Mouse (Mus musculus) midbrain, embryonic 12.5 days (tissue): ENCODE results near the gene Ankrd12. TPM values are rescaled to one million over a fixed set of nuclear protein-coding genes. Genes with fewer than 3 reads are reported as not detected.

Source experiments
- ATAC-seq: fragments of 200-750 bp; cut with Nextera tagmentation; 2 replicates; pipeline ENCODE4 v1.8.0; 2017; ENCODE audit warnings: low read depth, moderate TSS enrichment, moderate library complexity; ENCODE audit not compliant: low FRiP score
- H3K27ac ChIP-seq: fragments of 300-500 bp; sonication (generic); replicated peaks from 2 replicates; pipeline ENCODE4 v1.5.1; 2016; ENCODE audit warnings: mild to moderate bottlenecking
- H3K27me3 ChIP-seq: fragments of 300-500 bp; sonication (generic); 2 replicates; pipeline ENCODE4 v1.6.1; 2016; ENCODE audit warnings: mild to moderate bottlenecking
- H3K36me3 ChIP-seq: fragments of 300-500 bp; sonication (generic); 2 replicates; pipeline ENCODE4 v1.6.1; 2016
- H3K4me1 ChIP-seq: fragments of 300-500 bp; sonication (generic); 2 replicates; pipeline ENCODE4 v1.6.1; 2016
- H3K4me2 ChIP-seq: fragments of 300-500 bp; sonication (generic); replicated peaks from 2 replicates; pipeline ENCODE4 v1.6.1; 2016; ENCODE audit warnings: mild to moderate bottlenecking, moderate library complexity
- H3K4me3 ChIP-seq: fragments of 300-500 bp; sonication (generic); 2 replicates; pipeline ENCODE4 v1.5.1; 2016; ENCODE audit warnings: mild to moderate bottlenecking
- H3K9ac ChIP-seq: fragments of 300-500 bp; sonication (generic); replicated peaks from 2 replicates; pipeline ENCODE4 v1.6.1; 2016; ENCODE audit warnings: mild to moderate bottlenecking, moderate library complexity
- H3K9me3 ChIP-seq: fragments of 300-500 bp; sonication (generic); 2 replicates; pipeline ENCODE4 v1.6.1; 2016; ENCODE audit warnings: mild to moderate bottlenecking
- WGBS: fragments of 180-500 bp; shearing (Covaris S2); methylation state at CpG from one replicate; pipeline ENCODE4 v1.1.7; 2016; 5-methylcytosine and 5-hydroxymethylcytosine counted together
- polyA plus RNA-seq: library from polyadenylated mRNA; unstranded; fragments of >200 nt; fragmentation: Nextera tagmentation; extraction: Ambion mirVana; gene quantifications from 2 replicates; pipeline ENCODE4 v1.2.1, GENCODE M21; 2016

Gene Ankrd12
- 52.4 and 67.3 TPM in 2 replicates for polyA plus RNA-seq

GRCm38 (mm10) chr17:66076934-66077333, at the start of gene Ankrd12:
TSS of gene Ankrd12 (minus strand) at chr17:66077089.
- H3K9ac ChIP-seq = peak within 1 kb of the TSS; percentile 92
- H3K4me2 ChIP-seq = peak within 1 kb of the TSS; percentile 88
- ATAC-seq = peak; percentile 97
- no peaks in the 10 kb centered on the region for H3K9me3 ChIP-seq
- H3K4me3 ChIP-seq = peak within 1 kb of the TSS; percentile 98
- H3K27me3 ChIP-seq = no peaks in the 10 kb centered on the region
- H3K36me3 ChIP-seq = peaks cover 23% of the 10 kb centered on the region
- under 1% methylated on average over 45 of the region's 53 CpGs for WGBS
- peak within 1 kb of the TSS; percentile 95 for H3K27ac ChIP-seq
- H3K4me1 ChIP-seq = peaks cover 11% of the 10 kb centered on the region

GRCm38 (mm10) chr17:66125211-66125610, 48.3 kb upstream of the Ankrd12 start:
- H3K36me3 ChIP-seq = peaks cover 36% of the 10 kb centered on the region
- H3K9ac ChIP-seq = no peak overlapping the region
- WGBS = 72% methylated on average over 5 of the region's 5 CpGs
- ATAC-seq = no peak
- no peak overlapping the region for H3K27ac ChIP-seq
- 0 out of 2 replicates have a peak overlapping the region, but pooled peaks have one; percentile 66 for H3K4me2 ChIP-seq
- no peaks in the 10 kb centered on the region for H3K27me3 ChIP-seq
- H3K4me1 ChIP-seq = peaks cover 17% of the 10 kb centered on the region
- no peak overlapping the region for H3K4me3 ChIP-seq
- no peaks in the 10 kb centered on the region for H3K9me3 ChIP-seq

- H3K9ac ChIP-seq = peak overlapping the region; percentile 63
- 1% methylated on average over 20 of the region's 20 CpGs for WGBS
- H3K9me3 ChIP-seq = no peaks in the 10 kb centered on the region
- H3K4me3 ChIP-seq = peak overlapping the region; percentile 68
- peak overlapping the region; percentile 68 for H3K27ac ChIP-seq
- H3K36me3 ChIP-seq = peaks cover 41% of the 10 kb centered on the region
- peak; percentile 21; the same call in 1 of the 2 replicates for ATAC-seq
- H3K4me2 ChIP-seq = peak overlapping the region; percentile 66
- peaks cover 17% of the 10 kb centered on the region for H3K4me1 ChIP-seq
- H3K27me3 ChIP-seq = no peaks in the 10 kb centered on the region
Measured at GRCm38 (mm10) chr17:66123816-66124610, 47.1 kb upstream of the Ankrd12 start.

GRCm38 (mm10) chr17:66123066-66123815, 46.4 kb upstream of the Ankrd12 start, which contains the start of gene Ddx11:
TSS of gene Ddx11 (plus strand) at chr17:66123520.
- H3K4me1 ChIP-seq = peaks cover 17% of the 10 kb centered on the region
- H3K36me3 ChIP-seq = peaks cover 42% of the 10 kb centered on the region
- peak within 1 kb of the TSS; percentile 68 for H3K4me3 ChIP-seq
- no peaks in the 10 kb centered on the region for H3K27me3 ChIP-seq
- 7% methylated on average over 45 of the region's 45 CpGs for WGBS
- ATAC-seq = peak; percentile 87
- peak within 1 kb of the TSS; percentile 68 for H3K27ac ChIP-seq
- H3K9ac ChIP-seq = peak within 1 kb of the TSS; percentile 63
- no peaks in the 10 kb centered on the region for H3K9me3 ChIP-seq
- peak within 1 kb of the TSS; percentile 66 for H3K4me2 ChIP-seq

- 79% methylated on average over 1 of the region's 1 CpGs for WGBS
- no peaks in the 10 kb centered on the region for H3K27me3 ChIP-seq
- H3K4me1 ChIP-seq = peaks cover 17% of the 10 kb centered on the region
- H3K36me3 ChIP-seq = peaks cover 47% of the 10 kb centered on the region
- H3K27ac ChIP-seq = no peak overlapping the region
- no peak overlapping the region for H3K4me3 ChIP-seq
- H3K9ac ChIP-seq = no peak overlapping the region
- H3K9me3 ChIP-seq = no peaks in the 10 kb centered on the region
- no peak for ATAC-seq
- no peak overlapping the region for H3K4me2 ChIP-seq
Measured at GRCm38 (mm10) chr17:66120701-66121100, 43.8 kb upstream of the Ankrd12 start.

GRCm38 (mm10) chr17:66118991-66119390, 42.1 kb upstream of the Ankrd12 start:
- peaks cover 64% of the 10 kb centered on the region for H3K36me3 ChIP-seq
- no peak overlapping the region for H3K4me3 ChIP-seq
- 93% methylated on average over 8 of the region's 8 CpGs for WGBS
- no peak overlapping the region for H3K9ac ChIP-seq
- ATAC-seq = no peak
- no peak overlapping the region for H3K27ac ChIP-seq
- H3K4me2 ChIP-seq = no peak overlapping the region
- H3K9me3 ChIP-seq = no peaks in the 10 kb centered on the region
- no peaks in the 10 kb centered on the region for H3K27me3 ChIP-seq
- peaks cover 2% of the 10 kb centered on the region for H3K4me1 ChIP-seq

GRCm38 (mm10) chr17:66112166-66112565, 35.3 kb upstream of the Ankrd12 start:
- Histone ChIP-seq H3K27me3 (no peaks in the 10 kb centered on the region), H3K36me3 (peaks cover 35% of the 10 kb centered on the region), H3K4me1 (peaks cover 11% of the 10 kb centered on the region), H3K4me3 (peak overlapping the region; percentile 89), H3K9me3 (no peaks in the 10 kb centered on the region), H3K9ac (peak overlapping the region; percentile 81), H3K27ac (no peak overlapping the region), H3K4me2 (peak overlapping the region; percentile 65)
- no peak for ATAC-seq
- 57% methylated on average over 4 of the region's 4 CpGs for WGBS

- Histone ChIP-seq H3K9ac (peak within 1 kb of the TSS; percentile 81), H3K4me1 (peaks cover 11% of the 10 kb centered on the region), H3K4me2 (peak within 1 kb of the TSS; percentile 65), H3K9me3 (no peaks in the 10 kb centered on the region), H3K27ac (peak within 1 kb of the TSS; percentile 43; the same call in 1 of the 2 replicates), H3K36me3 (peaks cover 28% of the 10 kb centered on the region), H3K4me3 (peak within 1 kb of the TSS; percentile 89), H3K27me3 (no peaks in the 10 kb centered on the region)
- WGBS = under 1% methylated on average over 37 of the region's 41 CpGs
- ATAC-seq = peak; percentile 98
Measured at GRCm38 (mm10) chr17:66111402-66111959, 34.6 kb upstream of the Ankrd12 start, which contains the start of gene Washc1. TSS of gene Washc1 (plus strand) at chr17:66111545.

- no peak for ATAC-seq
- H3K9me3 ChIP-seq = no peaks in the 10 kb centered on the region
- no peak overlapping the region for H3K27ac ChIP-seq
- peaks cover 21% of the 10 kb centered on the region for H3K36me3 ChIP-seq
- peaks cover 11% of the 10 kb centered on the region for H3K4me1 ChIP-seq
- H3K4me3 ChIP-seq = peak overlapping the region; percentile 89
- peak overlapping the region; percentile 81 for H3K9ac ChIP-seq
- H3K4me2 ChIP-seq = peak overlapping the region; percentile 65
- no peaks in the 10 kb centered on the region for H3K27me3 ChIP-seq
- 54% methylated on average over 6 of the region's 6 CpGs for WGBS
Measured at GRCm38 (mm10) chr17:66110746-66111145, 33.9 kb upstream of the Ankrd12 start.

GRCm38 (mm10) chr17:66108198-66108597, 31.3 kb upstream of the Ankrd12 start:
- peaks cover 11% of the 10 kb centered on the region for H3K4me1 ChIP-seq
- H3K27me3 ChIP-seq = no peaks in the 10 kb centered on the region
- 90% methylated on average over 4 of the region's 4 CpGs for WGBS
- H3K36me3 ChIP-seq = no peaks in the 10 kb centered on the region
- H3K4me2 ChIP-seq = no peak overlapping the region
- no peak for ATAC-seq
- no peaks in the 10 kb centered on the region for H3K9me3 ChIP-seq
- H3K9ac ChIP-seq = no peak overlapping the region
- no peak overlapping the region for H3K4me3 ChIP-seq
- H3K27ac ChIP-seq = no peak overlapping the region

GRCm38 (mm10) chr17:66107466-66107865, 30.6 kb upstream of the Ankrd12 start:
- WGBS = 73% methylated on average over 8 of the region's 8 CpGs
- H3K4me1 ChIP-seq = peaks cover 9% of the 10 kb centered on the region
- no peaks in the 10 kb centered on the region for H3K27me3 ChIP-seq
- no peak overlapping the region for H3K9ac ChIP-seq
- no peak overlapping the region for H3K27ac ChIP-seq
- H3K36me3 ChIP-seq = no peaks in the 10 kb centered on the region
- no peak overlapping the region for H3K4me2 ChIP-seq
- no peaks in the 10 kb centered on the region for H3K9me3 ChIP-seq
- ATAC-seq = no peak
- no peak overlapping the region for H3K4me3 ChIP-seq
